Mouse (Mus musculus) embryo, embryonic 10 days (tissue): ENCODE data around the gene Hnrnph2.

Source experiments
- DNase-seq: peaks from one replicate; pipeline ENCODE4 v3.0.0-alpha.2; 2015; ENCODE audit warnings: low spot score

The Hnrnph2 gene

GRCm38 (mm10) chrX:134600659-134601379 lies at the start of gene Hnrnph2, which contains the start of gene Gla:
Hnrnph2 (plus strand) TSS chrX:134601179.
Gla (minus strand) TSS chrX:134601125.
- peak; percentile 99 for DNase-seq

DNA sequence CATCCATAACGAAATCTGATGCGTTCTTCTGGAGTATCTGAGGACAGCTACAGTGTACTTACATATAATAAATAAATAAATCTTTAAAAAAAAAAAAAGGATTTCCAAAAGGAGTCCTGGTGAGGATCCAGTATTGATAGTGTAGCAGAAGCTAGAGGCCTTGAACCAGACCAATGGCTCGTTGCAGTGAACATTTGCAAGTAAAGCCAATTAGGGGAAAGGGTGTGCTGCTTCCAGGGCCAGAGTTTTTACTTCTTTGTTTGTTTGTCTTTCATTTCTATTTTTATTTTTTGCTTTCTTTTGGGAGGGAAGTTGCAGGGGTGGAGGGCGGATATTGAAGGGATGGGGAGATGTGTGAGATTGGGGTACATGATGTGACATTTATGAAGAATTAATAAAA lies 47.7 kb upstream of the Hnrnph2 start:
- DNase-seq, result no peak

- no peak for DNase-seq
Observed at GRCm38 (mm10) chrX:134554425-134554824, 46.6 kb upstream of the Hnrnph2 start.

DNA sequence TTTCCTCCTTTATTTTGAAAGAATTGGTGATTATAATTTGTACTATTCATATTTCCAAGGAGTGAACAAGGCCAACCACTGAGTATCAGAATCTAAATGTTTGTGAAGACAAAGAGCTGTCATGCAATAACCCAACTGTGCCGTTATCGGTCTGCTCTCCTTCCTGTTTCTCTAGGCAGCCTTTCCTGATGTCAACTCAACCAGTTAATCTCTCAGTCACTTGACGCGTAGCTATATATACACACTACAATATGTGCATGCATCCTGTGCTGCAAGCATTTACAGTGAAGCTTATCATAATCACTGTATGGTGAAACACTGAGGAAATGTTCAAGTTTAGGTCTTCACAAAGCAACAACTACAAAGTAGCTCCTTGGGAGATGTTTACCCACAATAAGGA lies 36.7 kb upstream of the Hnrnph2 start:
- DNase-seq, result no peak

DNA sequence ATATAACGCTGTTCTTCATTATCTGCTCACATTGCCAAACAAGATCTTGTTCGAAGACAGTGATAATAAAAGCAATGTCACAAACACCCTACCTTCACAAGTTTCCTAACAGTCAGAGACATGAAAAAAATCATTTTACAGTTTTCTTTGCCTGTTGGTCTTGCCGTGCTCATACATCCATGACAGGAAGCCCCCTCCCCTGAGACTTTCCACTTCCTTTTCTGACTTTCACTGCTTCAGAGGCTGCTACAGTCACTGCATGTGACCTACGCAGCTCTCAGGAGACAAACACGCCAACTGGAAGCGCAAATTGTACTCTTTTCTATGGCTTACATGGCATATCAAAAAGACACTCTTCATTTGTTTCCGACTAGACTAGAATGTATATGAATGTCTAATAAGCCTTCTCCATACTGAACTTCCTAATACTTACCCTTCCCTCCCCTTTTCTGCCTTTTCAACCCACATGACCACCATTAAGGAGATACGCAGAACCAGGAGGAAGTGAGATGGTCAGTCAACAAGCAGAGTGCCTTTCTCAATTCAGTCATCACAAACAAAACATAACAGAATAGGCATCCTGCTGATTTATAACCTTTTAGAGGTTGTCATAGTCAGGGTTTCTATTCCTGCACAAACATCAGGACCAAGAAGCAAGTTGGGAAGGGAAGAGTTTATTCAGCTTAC lies 34.3 kb upstream of the Hnrnph2 start:
- no peak for DNase-seq

GRCm38 (mm10) chrX:134577896-134578295 lies 23.1 kb upstream of the Hnrnph2 start:
- no peak for DNase-seq

DNA sequence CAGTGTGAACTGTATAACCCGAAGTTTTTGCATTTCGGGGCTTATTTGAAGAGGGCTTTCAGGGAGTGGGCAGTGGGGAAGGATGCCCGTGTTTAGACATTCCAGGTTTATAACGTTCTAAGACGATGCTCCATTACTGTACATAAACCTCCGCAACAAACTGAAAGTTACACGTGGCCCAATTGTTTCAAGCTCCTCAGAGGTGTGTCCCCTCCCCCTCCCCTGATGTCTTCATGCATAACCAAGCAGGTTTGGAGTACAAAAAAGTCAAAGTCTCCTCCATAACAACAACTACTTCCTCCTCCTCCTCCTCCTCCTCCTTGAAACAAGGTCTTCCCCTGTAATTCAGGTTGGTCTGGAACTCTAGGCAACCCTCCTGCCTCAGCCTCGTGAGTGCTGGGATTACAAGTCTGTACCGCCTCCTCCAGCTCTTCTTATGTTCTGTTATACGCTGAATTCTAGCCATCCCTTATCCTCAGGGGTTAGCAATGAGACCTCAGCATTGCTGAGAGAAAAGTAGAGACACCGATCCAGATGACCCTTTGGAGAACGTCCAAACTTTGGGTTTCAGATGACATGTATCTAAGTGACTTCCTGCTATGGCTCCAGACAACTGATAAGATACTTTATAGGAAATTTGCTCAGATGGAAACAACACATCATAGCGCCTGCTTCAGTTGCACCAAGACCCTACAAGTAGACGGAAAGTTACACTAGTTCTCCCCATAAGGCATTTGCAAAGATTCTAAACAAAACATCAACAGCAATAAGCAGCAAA lies 20.3 kb upstream of the Hnrnph2 start:
- no peak for DNase-seq

DNA sequence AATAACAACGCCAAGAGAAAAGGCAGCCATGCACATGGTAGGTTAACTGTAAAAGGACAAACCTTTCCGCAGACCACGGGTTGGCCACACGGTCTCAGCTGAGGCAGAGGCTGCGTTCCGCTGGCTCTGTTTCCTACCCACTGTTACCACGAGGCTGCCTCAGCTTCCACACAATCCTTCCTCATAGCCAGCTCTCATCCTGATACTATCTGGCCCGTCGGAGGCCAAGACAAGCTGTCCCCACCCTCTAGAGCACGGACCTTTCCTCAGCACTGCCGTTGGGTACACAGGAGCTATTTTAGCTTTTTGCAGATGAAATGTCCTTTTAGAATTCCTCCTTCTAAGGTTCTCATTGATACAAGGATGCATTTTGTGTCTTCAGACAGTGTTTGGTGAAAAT lies 18.7 kb upstream of the Hnrnph2 start:
- DNase-seq, result no peak

GRCm38 (mm10) chrX:134582888-134583669 lies 17.9 kb upstream of the Hnrnph2 start, which contains the start of gene Btk:
Btk (minus strand) TSS chrX:134583570.
- no peak for DNase-seq

DNA sequence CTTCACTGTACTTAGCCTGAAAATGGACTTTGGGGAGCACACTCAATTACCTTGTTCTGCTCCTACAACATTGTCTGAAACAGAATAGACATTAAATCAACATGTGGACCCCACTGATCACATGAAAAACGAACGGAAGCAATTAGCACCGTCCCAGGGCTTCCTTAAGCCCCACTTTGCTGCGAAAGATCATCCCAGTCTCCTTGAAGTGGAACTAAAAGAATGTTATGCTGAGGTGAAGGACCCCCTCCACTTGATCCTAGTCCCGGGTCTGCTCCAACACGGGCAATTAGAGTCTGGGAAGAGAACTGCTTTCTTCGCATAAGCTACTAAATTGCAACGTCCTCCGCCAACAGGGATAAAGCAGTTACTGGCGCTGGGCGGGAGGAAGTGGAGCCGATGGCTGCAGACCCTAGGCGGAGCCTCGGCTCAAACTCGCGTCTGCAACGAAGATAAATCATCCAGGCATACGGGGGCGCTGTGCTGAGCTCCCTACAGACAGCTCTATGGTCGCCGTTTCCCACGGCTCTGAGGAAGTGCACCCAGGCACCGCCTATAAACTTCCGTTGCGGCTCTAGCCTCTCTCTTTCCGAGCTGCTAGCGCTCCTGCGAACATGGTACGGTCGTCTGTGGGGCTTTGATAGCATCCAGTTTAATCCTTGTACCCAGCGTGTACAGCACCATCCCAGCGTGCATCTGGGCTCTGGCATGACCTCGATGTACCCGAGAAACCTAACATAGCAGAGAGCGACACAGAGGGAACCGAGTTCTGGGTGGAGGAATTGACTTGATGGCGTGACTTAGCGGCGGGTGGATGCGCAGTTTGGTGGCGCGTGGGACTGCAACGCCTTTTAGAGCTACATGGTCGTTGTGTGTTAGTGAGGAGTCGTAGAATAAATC lies 15.6 kb upstream of the Hnrnph2 start, which contains the start of gene Rpl36a:
Gene Rpl36a, plus strand, starts transcription at position 552 of the 900 bp plus-strand sequence.
- DNase-seq, result peak; percentile 95

GRCm38 (mm10) chrX:134586447-134586846 lies 14.5 kb upstream of the Hnrnph2 start:
- no peak for DNase-seq

DNA sequence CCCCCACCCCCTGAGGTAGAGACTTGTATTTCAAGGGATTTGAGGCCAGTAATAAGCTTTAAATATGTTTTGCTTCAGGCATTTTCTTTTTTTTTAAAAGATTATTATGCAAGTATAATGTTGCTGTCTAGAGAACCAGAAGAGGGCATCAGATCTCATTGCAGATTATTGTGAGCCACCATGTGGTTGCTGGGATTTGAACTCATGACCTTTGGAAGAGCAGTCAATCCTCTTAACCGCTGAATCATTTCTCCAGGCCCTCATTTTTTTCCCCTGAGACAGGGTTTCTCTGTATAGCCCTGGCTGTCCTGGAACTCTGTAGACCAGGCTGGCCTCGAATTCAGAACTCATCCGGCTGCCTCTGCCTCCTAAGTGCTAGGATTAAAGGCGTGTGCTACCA lies 12.7 kb upstream of the Hnrnph2 start:
- no peak for DNase-seq

- DNase-seq, result no peak
Observed at GRCm38 (mm10) chrX:134588997-134589396, 12.0 kb upstream of the Hnrnph2 start.

DNA sequence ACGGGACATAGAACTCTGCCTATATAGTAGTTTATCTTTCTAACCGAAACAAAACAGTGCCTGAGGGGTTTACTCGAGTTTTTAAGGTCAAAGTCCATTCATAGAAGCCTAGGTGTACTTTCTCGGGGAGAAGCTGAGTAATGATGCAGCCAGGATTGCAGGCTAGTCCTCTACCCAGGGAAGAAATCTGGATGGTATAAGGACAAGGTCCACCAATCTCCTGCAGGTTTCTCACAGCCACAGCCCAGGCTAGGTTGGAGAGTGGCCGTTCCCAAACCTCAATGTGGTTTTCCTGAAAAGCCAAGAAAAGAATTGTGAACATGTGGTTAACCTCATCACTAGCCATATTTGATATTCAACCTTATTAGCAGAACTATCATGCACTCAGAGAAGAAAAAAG lies 11.1 kb upstream of the Hnrnph2 start:
- DNase-seq, result no peak

GRCm38 (mm10) chrX:134599922-134600565 lies 935 bp upstream of the Hnrnph2 start:
- no peak for DNase-seq

GRCm38 (mm10) chrX:134601380-134602120 lies 571 bp downstream of the Hnrnph2 start:
- DNase-seq, result peak; percentile 38

DNA sequence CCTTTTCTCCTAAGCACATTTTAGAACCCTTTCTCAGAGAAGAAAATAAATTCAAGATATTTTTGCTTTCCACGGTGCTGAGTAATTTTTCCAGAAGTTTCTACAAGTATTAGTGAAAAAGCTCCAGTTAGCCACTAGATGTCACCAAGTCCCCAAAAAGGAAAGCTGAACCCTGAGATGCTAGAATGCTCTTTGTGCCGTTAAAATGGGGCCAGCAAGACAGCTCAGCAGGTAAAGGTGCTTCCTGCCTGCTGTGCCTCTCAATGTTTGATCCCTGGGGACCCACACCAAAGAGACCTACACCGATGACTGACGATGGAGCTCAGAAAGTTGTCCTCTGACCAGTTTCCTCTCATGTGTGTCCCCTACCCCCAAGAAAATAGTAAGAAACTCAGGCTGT lies 8.5 kb downstream of the Hnrnph2 start:
- DNase-seq, result peak; percentile 29

- no peak for DNase-seq
Observed at GRCm38 (mm10) chrX:134610984-134611383, 10.0 kb downstream of the Hnrnph2 start.

- DNase-seq, result peak; percentile 71
Observed at GRCm38 (mm10) chrX:134612285-134612959, 11.4 kb downstream of the Hnrnph2 start.
